Mouse (Mus musculus): Measurements from ENCODE around the gene Lamb2. TPM values are rescaled to one million over a fixed set of nuclear protein-coding genes. Genes with fewer than 3 reads are reported as not detected.

Gene Lamb2
- total RNA-seq (2021) (100 to 1,000 TPM; 326 to 360 TPM), polyA plus RNA-seq (2012; rRNA removed) (272 and 392 TPM in 2 replicates)
- long read RNA-seq, full-length matches to known transcripts, result 130 of 263 reads
- long read RNA-seq, partial matches to known transcripts, result 100 of 263 reads
- long read RNA-seq, other reads (novel, unspliced or antisense), result 33 of 263 reads

- 8% methylated on average over 10 of the region's 10 CpGs for WGBS
- Histone ChIP-seq H3K4me1 (ENCODE audit: control insufficient read depth, insufficient read depth, low read length) (peaks cover 11% of the 10 kb centered on the region), H3K27ac (peak within 1 kb of the TSS; percentile 99), H3K36me3 (ENCODE audit: control insufficient read depth, insufficient read depth, low read length) (no peaks in the 10 kb centered on the region), H3K9ac (ENCODE audit: low read depth, low read length) (peak within 1 kb of the TSS; percentile 91), H3K79me2 (replicated peaks; ENCODE audit: control insufficient read depth, insufficient read depth, low read length) (peaks cover 8% of the 10 kb centered on the region), H3K4me3 (peak within 1 kb of the TSS; percentile 81), H3K27me3 (ENCODE audit: control insufficient read depth, insufficient read depth, low read length) (no peaks in the 10 kb centered on the region)
- peak; percentile 74 to 80 for DNase-seq
- intact Hi-C loops (cut with DNase I), result loop anchor here (2.0 kb wide), 2 partner anchors 19 to 37 kb away; partner anchors contain the start of genes Ccdc71, Klhdc8b and Qrich1
- TF ChIP-seq POLR2A (IDR thresholded peaks at IDR 0.05; ENCODE audit: insufficient read depth, low read depth, low read length) (peak; percentile 98), EP300 (IDR thresholded peaks at IDR 0.05; ENCODE audit: insufficient read depth, low read depth, low read length) (peak; percentile 65; the same call in 1 of the 2 replicates), CTCF (IDR thresholded peaks at IDR 0.05) (no peak)
These were observed at the start of gene Lamb2 for GRCm38 (mm10) chr9:108479721-108480351. TSS of gene Lamb2 (plus strand) at chr9:108479736.

GRCm38 (mm10) chr9:108431431-108432067 lies 48.0 kb upstream of the Lamb2 start:
- H3K36me3 ChIP-seq (ENCODE audit: control insufficient read depth, insufficient read depth, low read length), result no peaks in the 10 kb centered on the region
- intact Hi-C loops (cut with DNase I), result no loop called here
- no peaks in the 10 kb centered on the region for H3K27me3 ChIP-seq (ENCODE audit: control insufficient read depth, insufficient read depth, low read length)
- H3K4me1 ChIP-seq (ENCODE audit: control insufficient read depth, insufficient read depth, low read length), result no peaks in the 10 kb centered on the region
- no peak overlapping the region for H3K27ac ChIP-seq
- TF ChIP-seq CTCF (IDR thresholded peaks at IDR 0.05), result no peak
- TF ChIP-seq POLR2A (IDR thresholded peaks at IDR 0.05; ENCODE audit: insufficient read depth, low read depth, low read length), result no peak
- TF ChIP-seq EP300 (IDR thresholded peaks at IDR 0.05; ENCODE audit: insufficient read depth, low read depth, low read length), result no peak
- no peaks in the 10 kb centered on the region for H3K79me2 ChIP-seq (replicated peaks; ENCODE audit: control insufficient read depth, insufficient read depth, low read length)
- no peak overlapping the region for H3K4me3 ChIP-seq
- H3K9ac ChIP-seq (ENCODE audit: low read depth, low read length), result no peak overlapping the region
- WGBS, result 47% methylated on average over 32 of the region's 32 CpGs
- no peak for DNase-seq

DNA sequence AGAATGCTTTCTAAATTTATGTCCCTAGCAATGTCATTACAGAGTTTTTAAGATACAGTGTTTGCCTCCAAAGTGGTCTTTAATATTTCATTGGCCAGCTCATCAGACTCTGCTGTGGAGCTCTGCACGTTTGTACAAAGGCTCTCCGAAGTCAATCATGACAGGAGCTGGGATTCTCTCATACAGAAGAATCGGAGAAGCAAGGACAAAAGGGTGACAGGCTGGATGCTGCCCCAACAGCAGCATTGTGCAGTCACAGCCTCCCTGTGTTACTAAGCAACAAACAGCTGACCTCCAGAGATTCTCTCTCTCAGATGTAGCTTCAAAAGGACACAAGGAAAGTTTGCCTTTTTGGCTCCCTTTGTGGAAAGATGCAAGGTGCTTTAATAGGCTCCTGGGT lies 43.4 kb upstream of the Lamb2 start, which contains the start of gene BC048562:
TSS of gene BC048562 (plus strand) at position 301 of the 400 bp plus-strand sequence.
- no peak for TF ChIP-seq EP300 (IDR thresholded peaks at IDR 0.05; ENCODE audit: insufficient read depth, low read depth, low read length)
- no peak for TF ChIP-seq POLR2A (IDR thresholded peaks at IDR 0.05; ENCODE audit: insufficient read depth, low read depth, low read length)
- no peak for TF ChIP-seq CTCF (IDR thresholded peaks at IDR 0.05)
- DNase-seq, result no peak
- Histone ChIP-seq H3K27ac (no peak within 1 kb of the TSS), H3K79me2 (replicated peaks; ENCODE audit: control insufficient read depth, insufficient read depth, low read length) (no peaks in the 10 kb centered on the region), H3K9ac (ENCODE audit: low read depth, low read length) (no peak within 1 kb of the TSS), H3K4me3 (no peak within 1 kb of the TSS), H3K27me3 (ENCODE audit: control insufficient read depth, insufficient read depth, low read length) (no peaks in the 10 kb centered on the region), H3K4me1 (ENCODE audit: control insufficient read depth, insufficient read depth, low read length) (peaks cover 8% of the 10 kb centered on the region), H3K36me3 (ENCODE audit: control insufficient read depth, insufficient read depth, low read length) (no peaks in the 10 kb centered on the region)
- WGBS, result 76% methylated on average over 3 of the region's 3 CpGs
- intact Hi-C loops (cut with DNase I), result no loop called here

- H3K79me2 ChIP-seq (replicated peaks; ENCODE audit: control insufficient read depth, insufficient read depth, low read length), result no peaks in the 10 kb centered on the region
- H3K36me3 ChIP-seq (ENCODE audit: control insufficient read depth, insufficient read depth, low read length), result no peaks in the 10 kb centered on the region
- H3K9ac ChIP-seq (ENCODE audit: low read depth, low read length), result no peak overlapping the region
- no peak overlapping the region for H3K27ac ChIP-seq
- no peaks in the 10 kb centered on the region for H3K27me3 ChIP-seq (ENCODE audit: control insufficient read depth, insufficient read depth, low read length)
- peaks cover 11% of the 10 kb centered on the region for H3K4me1 ChIP-seq (ENCODE audit: control insufficient read depth, insufficient read depth, low read length)
- DNase-seq, result no peak
- TF ChIP-seq EP300 (IDR thresholded peaks at IDR 0.05; ENCODE audit: insufficient read depth, low read depth, low read length) (no peak), POLR2A (IDR thresholded peaks at IDR 0.05; ENCODE audit: insufficient read depth, low read depth, low read length) (no peak)
- intact Hi-C loops (cut with DNase I), result no loop called here
- 78% methylated on average over 6 of the region's 6 CpGs for WGBS
- H3K4me3 ChIP-seq, result no peak overlapping the region
These were observed 40.4 kb upstream of the Lamb2 start for GRCm38 (mm10) chr9:108439176-108439575.

- Histone ChIP-seq H3K27me3 (ENCODE audit: control insufficient read depth, insufficient read depth, low read length) (no peaks in the 10 kb centered on the region), H3K27ac (no peak overlapping the region), H3K4me1 (ENCODE audit: control insufficient read depth, insufficient read depth, low read length) (peaks cover 11% of the 10 kb centered on the region), H3K36me3 (ENCODE audit: control insufficient read depth, insufficient read depth, low read length) (no peaks in the 10 kb centered on the region), H3K79me2 (replicated peaks; ENCODE audit: control insufficient read depth, insufficient read depth, low read length) (no peaks in the 10 kb centered on the region), H3K9ac (ENCODE audit: low read depth, low read length) (no peak overlapping the region), H3K4me3 (no peak overlapping the region)
- intact Hi-C loops (cut with DNase I), result no loop called here
- 49% methylated on average over 5 of the region's 5 CpGs for WGBS
- DNase-seq, result no peak
- TF ChIP-seq POLR2A (IDR thresholded peaks at IDR 0.05; ENCODE audit: insufficient read depth, low read depth, low read length) (no peak), EP300 (IDR thresholded peaks at IDR 0.05; ENCODE audit: insufficient read depth, low read depth, low read length) (no peak)
These were observed 39.1 kb upstream of the Lamb2 start for GRCm38 (mm10) chr9:108440485-108440884.

Measured in heart, adult 2 months (tissue).